19 mouse cellular contexts compared by ENCODE assay signal in genomic region chr14:118393676-118394075, GRCm38 (mm10).
"Had no signal": no experiment of that assay in that cellular context is flagged by ENCODE, and none has a peak within 500 bp of the region (broad histone marks: within the 10 kb centered on the region; RNA-seq: fewer than 3 reads in every experiment).

No protein-coding gene starts in this region.

- H3K4me2 ChIP-seq: kidney, embryonic 15.5 days; liver, embryonic 11.5 days; lung, embryonic 14.5 days; neural tube, embryonic 13.5 days; stomach, embryonic 15.5 days had no signal

- ATAC-seq: liver, postnatal 0 days; lung, postnatal 0 days; midbrain, embryonic 16.5 days had no signal

- H3K4me1 ChIP-seq: kidney, embryonic 15.5 days; neural tube, embryonic 13.5 days had no signal

- H3K9ac ChIP-seq: kidney, embryonic 15.5 days; liver, embryonic 14.5 days; liver, postnatal 0 days; lung, embryonic 14.5 days; neural tube, embryonic 13.5 days; stomach, embryonic 15.5 days had no signal

- H3K4me3 ChIP-seq: kidney, embryonic 15.5 days; myocyte; neural tube, embryonic 13.5 days; stomach, embryonic 15.5 days had no signal

- H3K36me3 ChIP-seq: kidney, embryonic 15.5 days; neural tube, embryonic 13.5 days; stomach, embryonic 15.5 days had no signal

- H3K27ac ChIP-seq: kidney, embryonic 15.5 days; liver, embryonic 14.5 days; macrophage; neural tube, embryonic 13.5 days; stomach, embryonic 15.5 days had no signal

- H3K27me3 ChIP-seq: neural tube, embryonic 13.5 days; stomach, embryonic 15.5 days had no signal

- DNase-seq: kidney, adult 8-10 months; kidney, postnatal 10 days; kidney, postnatal 4 days; liver, postnatal 0 days; lung, embryonic 14.5 days; retina, postnatal 1 day; right cerebral cortex, postnatal 25 days; spleen, adult 18-20 months; thymus, adult 18-20 months; thymus, postnatal 4 days had no signal

- H3K9me3 ChIP-seq: kidney, embryonic 15.5 days; neural tube, embryonic 13.5 days; stomach, embryonic 15.5 days had no signal
